Mouse (Mus musculus): ENCODE data around the gene Tgtp2.
"Not testable (repeated sequence)": the region's sequence is repeated elsewhere in the genome, so short reads cannot be mapped to it uniquely, and the experiment has no call there.

Tgtp2 gene

GRCm38 (mm10) chr11:49084875-49085274 is 20.9 kb upstream of the Tgtp2 start:
- DNase-seq (ENCODE audit: low spot score): no peak

GRCm38 (mm10) chr11:49084385-49084784 is 20.4 kb upstream of the Tgtp2 start:
- DNase-seq (ENCODE audit: low spot score): no peak

GRCm38 (mm10) chr11:49083808-49084207 is 19.8 kb upstream of the Tgtp2 start:
- no peak for DNase-seq (ENCODE audit: low spot score)

GRCm38 (mm10) chr11:49083146-49083545 is 19.1 kb upstream of the Tgtp2 start:
- no peak for DNase-seq (ENCODE audit: low spot score)

GRCm38 (mm10) chr11:49081886-49082285 is 17.9 kb upstream of the Tgtp2 start:
- no peak for DNase-seq (ENCODE audit: low spot score)

- no peak for DNase-seq (ENCODE audit: low spot score)
These were observed 17.4 kb upstream of the Tgtp2 start for GRCm38 (mm10) chr11:49081356-49081755.

GRCm38 (mm10) chr11:49080636-49081035 is 16.6 kb upstream of the Tgtp2 start:
- DNase-seq (ENCODE audit: low spot score): no peak

- DNase-seq (ENCODE audit: low spot score): no peak
These were observed 14.7 kb upstream of the Tgtp2 start for GRCm38 (mm10) chr11:49078719-49079118.

GRCm38 (mm10) chr11:49077012-49077411 is 13.0 kb upstream of the Tgtp2 start:
- DNase-seq (ENCODE audit: low spot score): no peak

- not testable (repeated sequence) for DNase-seq (ENCODE audit: low spot score)
These were observed 12.2 kb upstream of the Tgtp2 start, which contains the start of gene Ifi47 for GRCm38 (mm10) chr11:49076001-49076757. TSS of gene Ifi47 (plus strand) at chr11:49076587.

GRCm38 (mm10) chr11:49068358-49068757 is 4.4 kb upstream of the Tgtp2 start:
- no peak for DNase-seq (ENCODE audit: low spot score)

GRCm38 (mm10) chr11:49061865-49062264 is 2.1 kb downstream of the Tgtp2 start:
- not testable (repeated sequence) for DNase-seq (ENCODE audit: low spot score)

GRCm38 (mm10) chr11:49060061-49060460 is 3.9 kb downstream of the Tgtp2 start:
- DNase-seq (ENCODE audit: low spot score): not testable (repeated sequence)

GRCm38 (mm10) chr11:49051894-49052293 is 12.1 kb downstream of the Tgtp2 start:
- DNase-seq (ENCODE audit: low spot score): not testable (repeated sequence)

- DNase-seq (ENCODE audit: low spot score): not testable (repeated sequence)
These were observed 12.7 kb downstream of the Tgtp2 start, which contains the start of gene 9930111J21Rik2 for GRCm38 (mm10) chr11:49051093-49051891. TSS of gene 9930111J21Rik2 (minus strand) at chr11:49051242.

- DNase-seq (ENCODE audit: low spot score): not testable (repeated sequence)
These were observed 13.9 kb downstream of the Tgtp2 start for GRCm38 (mm10) chr11:49050064-49050463.

- DNase-seq (ENCODE audit: low spot score): not testable (repeated sequence)
These were observed 51.9 kb downstream of the Tgtp2 start for GRCm38 (mm10) chr11:49012074-49012473.
